Mouse (Mus musculus): ENCODE results near the gene Stat3.

GRCm38 (mm10) chr11:100860198-100861048 is 78.9 kb downstream of the Stat3 start:
- TF ChIP-seq CTCF (IDR thresholded peaks at IDR 0.05; ENCODE audit: low read depth) (peak; percentile 34; the same call in 1 of the 2 replicates), EP300 (optimal IDR thresholded peaks at IDR 0.05) (no peak)
